Mouse (Mus musculus) ES-Bruce4 (cell line): ENCODE measurements at regions not wholly inside any gene's neighbourhood (a gene's known extent, or its start where the extent isn't known, plus 50 kb on each side); places are given as distances from the start of the nearest gene placed in this dataset.

ENCODE experiments used
- CTCF ChIP-seq: IDR thresholded peaks from one replicate; pipeline ENCODE4 v1.8.1; 2011; ENCODE audit warnings: low read depth, low read length
- EP300 ChIP-seq: IDR thresholded peaks from 2 replicates; pipeline ENCODE4 v1.6.1; 2011; ENCODE audit warnings: low read depth, low read length; ENCODE audit not compliant: insufficient read depth
- POLR2A ChIP-seq: IDR thresholded peaks from one replicate; pipeline ENCODE4 v1.8.1; 2011; ENCODE audit warnings: low read length; ENCODE audit not compliant: insufficient read depth

DNA sequence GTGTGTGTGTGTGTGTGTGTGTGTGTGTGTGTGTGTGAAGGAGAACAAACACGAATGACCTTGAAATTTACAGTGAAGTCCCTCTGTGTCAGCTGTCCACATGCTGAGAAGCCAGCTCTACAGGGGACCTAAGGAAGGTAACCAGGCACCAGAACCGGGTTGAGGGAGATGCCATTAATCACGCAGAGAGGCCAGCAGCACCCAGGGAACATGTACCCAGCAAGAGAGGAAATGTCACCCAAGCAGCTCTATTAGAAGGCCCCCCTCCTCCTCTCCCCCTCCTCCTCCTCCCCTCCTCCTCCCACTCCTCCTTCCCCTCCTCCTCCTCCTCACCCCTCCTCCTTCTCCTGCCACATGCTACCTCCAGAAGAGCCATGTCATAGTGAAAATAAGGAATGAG is 181.8 kb downstream of the Suds3 start:
- TF ChIP-seq CTCF (no peak), POLR2A (no peak), EP300 (no peak)
